Mouse (Mus musculus): ENCODE results near the gene Srgap1.

DNA sequence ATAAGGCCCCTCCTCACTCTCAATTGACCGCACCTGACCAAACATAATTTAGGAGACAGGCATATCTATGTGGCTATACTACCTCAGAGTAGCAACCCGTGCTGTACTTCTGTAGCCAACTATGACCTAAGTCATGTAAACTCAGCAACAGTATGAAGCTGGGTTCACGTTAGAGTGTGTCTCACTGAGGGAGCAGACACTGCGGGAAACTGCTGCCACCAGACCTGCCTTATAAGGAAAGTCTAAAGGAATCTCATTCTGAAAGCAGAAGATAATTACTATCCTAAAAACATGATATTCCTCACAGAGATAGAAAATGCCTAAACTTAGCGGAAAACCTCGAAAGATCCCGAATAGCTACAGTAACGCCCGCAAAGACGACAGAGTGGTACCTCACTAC is 62.2 kb downstream of the Srgap1 start:
- TF ChIP-seq CTCF (IDR thresholded peaks at IDR 0.05): no peak
- no peak for TF ChIP-seq EP300 (IDR thresholded peaks at IDR 0.05)
